Mouse (Mus musculus): ENCODE data around the gene Baz1b. TPM values are rescaled to one million over a fixed set of nuclear protein-coding genes. Genes with fewer than 3 reads are reported as not detected.

Gene Baz1b
- polyA plus RNA-seq, 1 experiment from 2014 or later = 40.4 TPM

DNA sequence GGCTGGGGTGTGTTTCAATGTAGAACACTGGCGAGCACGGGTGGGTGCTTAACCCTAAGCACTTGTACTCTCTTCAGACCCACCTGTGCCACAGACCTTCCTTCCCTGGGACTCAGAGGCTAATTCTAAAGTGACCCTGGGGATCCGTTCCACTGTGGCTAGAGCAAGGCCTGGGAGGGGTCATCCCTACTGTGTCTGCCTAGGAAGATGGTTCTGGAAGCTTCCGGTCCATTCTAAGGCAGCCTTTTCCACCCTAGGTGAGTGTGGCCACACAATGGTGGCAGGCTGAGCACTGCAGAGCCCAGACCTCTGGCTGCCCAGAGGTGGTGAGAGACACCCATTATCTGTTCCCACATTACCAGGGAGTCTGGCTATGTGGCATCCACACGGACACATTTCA lies 99.9 kb downstream of the Baz1b start:
- Histone ChIP-seq H3K9me3 (replicated peaks) (no peaks in the 10 kb centered on the region), H3K4me2 (no peak overlapping the region), H3K4me3 (replicated peaks) (no peak overlapping the region), H3K27me3 (0 out of 2 replicates have a peak, but pooled peaks cover 3% of the 10 kb centered on the region), H3K9ac (no peak overlapping the region), H3K27ac (no peak overlapping the region), H3K4me1 (no peaks in the 10 kb centered on the region), H3K36me3 (no peaks in the 10 kb centered on the region)
- WGBS = 79% methylated on average over 5 of the region's 5 CpGs
- ATAC-seq (replicated peaks; ENCODE audit: low FRiP score) = no peak

DNA sequence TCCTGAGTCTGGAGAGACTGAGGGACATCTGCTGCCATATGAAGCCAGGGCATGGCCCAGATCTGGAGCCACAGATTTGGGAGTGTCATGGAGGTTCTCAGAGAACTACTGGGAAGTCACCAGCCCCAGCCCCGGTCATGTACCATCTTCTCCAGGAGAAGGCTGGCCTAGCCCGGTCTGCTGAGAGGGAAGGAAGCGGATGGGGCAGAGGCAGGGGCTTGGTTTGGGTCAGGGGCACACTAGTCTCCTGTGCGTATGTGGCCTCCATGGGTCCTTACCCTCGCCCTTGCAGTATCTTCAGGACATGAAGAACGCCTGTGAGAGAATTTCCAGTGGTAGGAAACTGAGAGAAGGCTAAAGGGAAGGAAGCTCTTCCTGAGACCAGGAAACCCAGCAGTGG lies 103.6 kb downstream of the Baz1b start:
- Histone ChIP-seq H3K36me3 (no peaks in the 10 kb centered on the region), H3K9me3 (replicated peaks) (no peaks in the 10 kb centered on the region), H3K27me3 (0 out of 2 replicates have a peak, but pooled peaks cover 3% of the 10 kb centered on the region), H3K4me3 (replicated peaks) (no peak overlapping the region), H3K4me2 (no peak overlapping the region), H3K9ac (no peak overlapping the region), H3K27ac (no peak overlapping the region), H3K4me1 (no peaks in the 10 kb centered on the region)
- 79% methylated on average over 6 of the region's 6 CpGs for WGBS
- ATAC-seq (replicated peaks; ENCODE audit: low FRiP score) = no peak

DNA sequence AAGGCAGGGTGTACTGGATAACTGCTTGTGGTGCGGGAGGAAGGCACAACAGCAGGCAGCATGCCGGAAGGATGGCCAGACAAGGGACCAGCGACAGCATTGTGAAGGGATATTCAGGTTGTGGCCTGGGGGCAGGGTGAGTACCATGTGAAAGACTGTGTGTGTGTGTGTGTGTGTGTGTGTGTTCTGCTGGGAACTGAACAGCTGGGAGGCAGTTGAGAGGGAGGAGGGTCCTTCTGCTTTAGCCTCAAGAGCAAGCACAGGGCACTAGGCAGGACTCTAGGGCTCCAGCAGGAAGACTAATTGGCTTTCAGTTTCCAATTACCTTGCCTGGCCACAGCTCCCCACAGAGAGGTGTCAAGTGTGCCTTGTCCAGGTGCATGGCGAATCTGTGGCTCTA lies 104.1 kb downstream of the Baz1b start:
- ATAC-seq (replicated peaks; ENCODE audit: low FRiP score) = no peak
- 50% methylated on average over 4 of the region's 4 CpGs for WGBS
- no peak overlapping the region for H3K9ac ChIP-seq
- H3K4me3 ChIP-seq (replicated peaks) = no peak overlapping the region
- H3K27me3 ChIP-seq = 0 out of 2 replicates have a peak, but pooled peaks cover 3% of the 10 kb centered on the region
- no peak overlapping the region for H3K4me2 ChIP-seq
- no peaks in the 10 kb centered on the region for H3K9me3 ChIP-seq (replicated peaks)
- no peaks in the 10 kb centered on the region for H3K4me1 ChIP-seq
- H3K36me3 ChIP-seq = no peaks in the 10 kb centered on the region
- H3K27ac ChIP-seq = no peak overlapping the region

DNA sequence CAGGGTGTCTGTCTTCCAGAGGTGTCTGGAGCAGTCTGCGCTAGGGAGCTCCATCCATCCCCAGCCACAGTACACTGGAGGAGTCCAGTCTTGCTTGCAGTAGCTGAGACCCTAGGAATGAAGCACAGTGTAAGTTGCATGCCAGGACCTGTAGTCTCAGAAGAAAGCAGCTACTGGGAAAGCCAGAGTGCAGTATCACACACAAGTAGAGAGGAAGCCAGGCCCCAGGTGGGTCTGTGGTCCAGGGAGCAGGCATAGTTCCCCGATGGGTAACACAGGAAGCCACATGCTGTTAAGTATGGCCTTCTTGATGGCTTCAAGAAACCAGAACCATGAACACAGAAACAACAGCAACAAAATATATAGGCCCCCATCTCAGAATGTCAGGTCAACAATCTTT lies 104.9 kb downstream of the Baz1b start:
- Histone ChIP-seq H3K4me3 (replicated peaks) (no peak overlapping the region), H3K27me3 (0 out of 2 replicates have a peak, but pooled peaks cover 2% of the 10 kb centered on the region), H3K4me2 (no peak overlapping the region), H3K9me3 (replicated peaks) (no peaks in the 10 kb centered on the region), H3K4me1 (no peaks in the 10 kb centered on the region), H3K36me3 (no peaks in the 10 kb centered on the region), H3K27ac (no peak overlapping the region), H3K9ac (no peak overlapping the region)
- 90% methylated on average over 2 of the region's 2 CpGs for WGBS
- ATAC-seq (replicated peaks; ENCODE audit: low FRiP score) = no peak

Small RNA genes within 50 kb of the gene (microRNA-seq; reads per million reads assigned to microRNA genes)
- gene Gm25315 = not detected

Other genes with a start within 250 kb of the Baz1b start
- gene Cldn4, start 240.3 kb upstream of the Baz1b start, polyA plus RNA-seq (2015; fragmentation: Nextera tagmentation; extraction: Ambion mirVana) = 39.3 and 45.6 TPM in 2 replicates
- gene Cldn3, start 201.1 kb upstream of the Baz1b start, polyA plus RNA-seq (2015; fragmentation: Nextera tagmentation; extraction: Ambion mirVana) = 52.9 and 56.3 TPM in 2 replicates
- 69.1 and 71.6 TPM in 2 replicates for gene Abhd11, start 178.1 kb upstream of the Baz1b start, polyA plus RNA-seq (2015; fragmentation: Nextera tagmentation; extraction: Ambion mirVana)
- gene Stx1a, start 163.8 kb upstream of the Baz1b start, polyA plus RNA-seq (2015; fragmentation: Nextera tagmentation; extraction: Ambion mirVana) = 12.1 and 13.8 TPM in 2 replicates
- 30.9 and 36.7 TPM in 2 replicates for gene Dnajc30, start 123.1 kb upstream of the Baz1b start, polyA plus RNA-seq (2015; fragmentation: Nextera tagmentation; extraction: Ambion mirVana)
- gene Bud23, start 122.3 kb upstream of the Baz1b start, polyA plus RNA-seq (2015; fragmentation: Nextera tagmentation; extraction: Ambion mirVana) = 121 and 137 TPM in 2 replicates
- gene Vps37d, start 109.0 kb upstream of the Baz1b start, polyA plus RNA-seq (2015; fragmentation: Nextera tagmentation; extraction: Ambion mirVana) = 9.2 and 10.9 TPM in 2 replicates
- gene Mlxipl, start 97.4 kb upstream of the Baz1b start, polyA plus RNA-seq (2015; fragmentation: Nextera tagmentation; extraction: Ambion mirVana) = 7.3 and 7.4 TPM in 2 replicates
- 25.5 and 26.8 TPM in 2 replicates for gene Tbl2, start 37.6 kb upstream of the Baz1b start, polyA plus RNA-seq (2015; fragmentation: Nextera tagmentation; extraction: Ambion mirVana)
- gene Bcl7b, start 19.0 kb upstream of the Baz1b start, polyA plus RNA-seq (2015; fragmentation: Nextera tagmentation; extraction: Ambion mirVana) = 52.9 and 53.2 TPM in 2 replicates
- gene Fzd9, start 64.0 kb downstream of the Baz1b start, polyA plus RNA-seq (2015; fragmentation: Nextera tagmentation; extraction: Ambion mirVana) = 1.7 and 2.0 TPM in 2 replicates
- not detected in 2 replicates for gene Fkbp6, start 162.8 kb downstream of the Baz1b start, polyA plus RNA-seq (2015; fragmentation: Nextera tagmentation; extraction: Ambion mirVana)
- not detected in 2 replicates for gene Trim50, start 166.0 kb downstream of the Baz1b start, polyA plus RNA-seq (2015; fragmentation: Nextera tagmentation; extraction: Ambion mirVana)
- gene Nsun5, start 182.7 kb downstream of the Baz1b start, polyA plus RNA-seq (2015; fragmentation: Nextera tagmentation; extraction: Ambion mirVana) = 35.0 and 39.5 TPM in 2 replicates
- 14.0 and 14.7 TPM in 2 replicates for gene Pom121, start 207.3 kb downstream of the Baz1b start, polyA plus RNA-seq (2015; fragmentation: Nextera tagmentation; extraction: Ambion mirVana)

All from kidney, embryonic 15.5 days (tissue).